Mouse (Mus musculus) monocyte, adult 5-6 weeks (primary cell): Measurements from ENCODE around the gene C1ql1. TPM values are rescaled to one million over a fixed set of nuclear protein-coding genes. Genes with fewer than 3 reads are reported as not detected.
A peak's percentile ranks its signal among the peaks of the same experiment; 100 is the strongest.

Experiments
- ATAC-seq: fragments of 153-309, 156-312 bp; replicated peaks from 2 replicates; pipeline ENCODE4 v1.8.0; 2017; ENCODE audit warnings: mild to moderate bottlenecking; ENCODE audit not compliant: low TSS enrichment, insufficient number of reproducible peaks, severe bottlenecking, poor library complexity, low FRiP score
- total RNA-seq: library from RNA; stranded (forward); fragments of 200-1000, 200-491, 200-594 nt; gene quantifications from 3 replicates; pipeline ENCODE4 v1.2.3, GENCODE M21; 2017

C1ql1 gene
- total RNA-seq, 1 experiment from 2014 or later = not detected

DNA sequence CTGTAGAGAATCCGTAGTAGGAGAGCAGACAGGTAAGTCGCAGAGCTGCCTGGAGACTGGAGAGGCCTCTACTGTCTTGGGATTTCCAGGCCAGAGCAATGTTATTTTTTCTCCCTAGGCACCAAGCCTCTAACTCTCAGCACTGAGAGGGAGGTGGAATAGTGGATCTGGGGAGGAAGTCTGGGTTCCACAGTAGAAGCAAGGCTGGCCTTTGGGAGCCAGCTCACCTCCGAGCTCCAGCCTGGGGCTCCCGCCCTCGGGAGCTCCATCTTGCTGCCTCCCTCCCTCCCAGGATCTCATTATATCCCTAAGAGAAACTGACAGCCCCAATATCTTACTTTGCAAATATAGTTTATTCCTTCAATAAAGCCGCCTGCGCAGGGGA, 16.4 kb upstream of the C1ql1 start:
- no peak for ATAC-seq

DNA sequence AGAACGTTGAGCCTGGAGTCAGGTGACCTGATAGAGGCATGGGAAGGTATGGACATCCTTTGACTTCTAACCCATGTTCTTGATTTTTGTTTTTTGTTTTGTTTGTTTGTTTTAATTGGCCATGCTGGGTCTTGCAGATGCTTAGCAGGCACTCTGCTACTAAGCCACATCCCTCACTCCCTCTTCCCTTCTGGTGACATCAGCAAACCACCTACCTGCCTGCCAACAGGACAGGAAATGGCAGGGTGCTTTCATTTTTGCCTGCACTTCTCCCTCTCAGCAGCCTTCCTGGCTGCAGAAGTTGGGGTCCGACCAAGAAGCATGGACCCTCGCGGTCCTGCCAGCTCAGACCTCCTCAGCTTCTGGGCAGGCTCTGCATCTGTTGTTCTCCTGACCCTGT, 14.6 kb upstream of the C1ql1 start:
- ATAC-seq = no peak

DNA sequence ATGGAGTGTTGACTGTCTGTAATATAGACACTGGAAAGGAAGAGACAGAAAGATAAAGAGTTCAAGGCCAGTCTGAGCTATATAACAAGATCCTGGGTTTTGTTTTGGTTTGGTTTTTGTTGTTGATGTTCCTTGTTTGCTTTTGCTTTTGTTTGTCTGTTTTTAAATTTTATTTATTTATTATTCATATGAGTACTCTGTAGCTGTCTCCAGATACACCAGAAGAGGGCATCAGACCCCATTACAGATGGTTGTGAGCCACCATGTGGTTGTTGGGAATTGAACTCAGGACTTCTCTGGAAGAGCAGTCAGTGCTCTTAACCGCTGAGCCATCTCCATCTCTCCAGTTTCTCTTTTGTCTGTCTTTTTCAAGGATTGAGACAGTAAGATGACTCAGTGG, 12.4 kb upstream of the C1ql1 start:
- ATAC-seq = no peak

DNA sequence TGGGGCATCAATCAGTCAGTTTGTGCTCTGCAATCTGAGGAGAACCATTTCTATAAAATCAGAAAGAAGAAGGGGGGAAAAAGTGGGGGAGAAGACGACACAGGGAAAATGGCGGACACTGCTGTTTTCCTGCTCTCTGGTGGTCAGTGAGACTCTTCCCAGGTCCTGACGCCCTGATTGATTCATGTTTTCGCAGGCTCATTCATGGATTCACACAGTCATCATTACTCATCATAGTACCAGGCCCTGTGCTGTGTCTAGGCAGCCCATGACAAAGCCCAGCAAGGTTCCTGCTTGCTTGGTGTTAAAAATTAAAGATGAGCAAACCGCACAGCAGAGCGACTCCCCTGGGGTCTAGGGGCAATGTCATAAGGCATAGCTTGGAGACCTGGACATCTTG, 11.9 kb upstream of the C1ql1 start:
- ATAC-seq = no peak

DNA sequence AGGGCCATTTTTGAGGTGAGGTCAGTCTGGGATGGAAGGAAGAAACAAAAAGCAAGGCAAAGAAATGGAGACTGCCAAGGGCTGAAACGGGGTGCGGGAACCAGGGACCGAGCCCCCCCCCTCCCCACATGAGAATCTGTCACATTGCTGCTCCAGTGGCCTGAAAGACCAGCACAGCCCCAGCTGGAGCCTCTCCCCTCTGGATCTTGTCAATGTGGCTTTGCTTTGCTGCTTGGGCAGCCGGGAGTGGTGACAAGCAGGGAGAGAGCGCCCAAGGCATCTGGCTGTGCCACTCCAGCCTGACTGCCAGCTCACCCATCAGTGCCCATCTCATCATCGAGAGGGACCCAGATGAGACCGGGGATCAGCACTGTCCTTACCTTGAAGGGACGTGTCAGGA, 11.2 kb upstream of the C1ql1 start:
- no peak for ATAC-seq

DNA sequence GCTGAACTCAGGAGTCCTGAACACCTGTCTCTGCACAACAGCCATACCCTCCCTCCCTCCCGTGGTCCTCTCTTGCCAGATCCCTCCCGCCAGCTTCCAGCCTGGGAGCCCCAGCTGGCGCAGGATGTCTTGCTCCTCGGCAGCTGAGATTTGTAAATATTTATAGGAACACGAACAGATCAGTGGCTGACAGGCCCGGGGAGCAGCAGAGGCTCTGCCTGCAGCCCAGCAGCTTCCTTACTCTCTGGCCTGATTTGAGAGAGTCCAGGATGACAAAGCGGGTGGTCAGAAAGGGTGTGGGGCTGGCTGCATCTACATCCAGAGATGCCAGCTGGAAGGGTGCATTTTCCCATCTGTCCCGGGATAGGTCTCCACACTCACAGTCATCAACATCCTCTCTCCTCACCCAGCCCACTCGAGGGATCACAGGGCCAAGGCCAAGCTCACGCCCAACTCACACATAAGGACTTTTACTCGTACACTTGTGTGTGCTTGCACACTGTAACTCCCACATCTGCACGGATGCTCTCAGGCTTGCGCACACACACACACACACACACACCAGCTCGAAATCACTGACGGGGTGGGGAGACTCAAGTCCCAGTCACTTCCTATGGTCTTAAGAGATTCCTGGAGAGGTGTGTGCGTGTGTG, 10.6 kb upstream of the C1ql1 start:
- ATAC-seq = no peak

DNA sequence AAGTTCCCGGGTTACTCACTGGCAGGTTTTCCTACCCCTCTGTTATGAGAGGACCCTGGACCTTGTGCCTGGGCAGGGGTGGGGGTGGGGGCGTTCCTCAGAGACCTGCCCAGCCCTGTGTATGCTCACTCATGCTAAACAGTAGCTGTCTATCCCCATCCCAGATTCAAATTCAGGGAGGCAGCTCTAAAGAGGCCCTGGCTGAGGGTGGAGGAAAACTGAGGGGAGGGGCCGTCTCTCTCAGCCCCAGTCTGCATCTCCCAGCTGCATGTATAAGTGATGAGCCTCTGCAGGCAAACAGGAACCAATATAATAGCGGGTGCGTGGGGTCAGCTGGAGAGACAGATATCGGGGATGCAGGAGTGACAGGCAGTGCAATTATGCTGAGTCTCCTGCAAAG, 6.4 kb upstream of the C1ql1 start:
- no peak for ATAC-seq

DNA sequence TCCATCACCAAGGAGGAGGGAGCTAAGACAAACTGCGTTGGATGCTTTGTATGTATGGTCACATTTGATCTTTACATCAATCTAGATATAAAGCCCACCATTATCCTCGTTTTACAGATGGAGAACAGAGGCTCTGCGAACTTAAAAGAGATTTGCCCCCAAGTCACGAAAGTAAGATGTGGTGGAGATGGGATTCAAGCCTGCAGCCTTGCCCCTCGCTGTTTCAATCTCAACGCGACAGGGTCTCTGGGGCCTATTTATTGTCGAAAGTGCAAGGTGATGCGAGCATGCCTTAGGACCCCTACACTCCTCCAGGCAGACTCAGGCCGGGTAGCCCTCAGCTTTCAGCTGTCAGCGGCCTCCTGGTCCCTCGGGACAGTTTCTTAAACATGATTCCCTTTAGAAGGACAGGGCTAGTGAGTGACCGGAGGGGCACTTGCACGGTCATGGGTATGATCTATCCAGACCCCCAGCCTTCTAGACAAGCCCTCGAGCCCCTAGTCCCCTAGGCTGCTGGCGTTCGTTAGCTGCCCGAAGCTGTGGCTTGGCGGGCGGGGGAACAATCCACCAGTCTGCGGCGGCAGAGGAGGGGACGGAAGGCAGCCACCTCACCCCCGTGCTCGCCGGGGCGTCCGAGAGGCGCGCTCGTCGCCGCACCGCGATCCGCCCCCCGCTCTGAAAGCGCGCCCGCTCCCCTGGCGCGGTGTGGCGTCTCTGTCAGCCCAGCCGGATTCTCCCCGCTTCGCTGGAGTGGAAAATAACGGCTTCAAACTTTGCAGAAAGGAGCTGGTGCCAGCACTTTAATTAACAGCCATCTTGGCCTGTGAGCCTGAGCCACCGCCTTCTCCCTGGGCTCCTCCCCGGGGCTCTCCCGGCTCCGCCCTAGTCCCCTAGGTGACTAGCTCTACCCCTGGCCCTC, 1.8 kb upstream of the C1ql1 start:
- ATAC-seq = no peak; the same call in 1 of the 2 replicates

DNA sequence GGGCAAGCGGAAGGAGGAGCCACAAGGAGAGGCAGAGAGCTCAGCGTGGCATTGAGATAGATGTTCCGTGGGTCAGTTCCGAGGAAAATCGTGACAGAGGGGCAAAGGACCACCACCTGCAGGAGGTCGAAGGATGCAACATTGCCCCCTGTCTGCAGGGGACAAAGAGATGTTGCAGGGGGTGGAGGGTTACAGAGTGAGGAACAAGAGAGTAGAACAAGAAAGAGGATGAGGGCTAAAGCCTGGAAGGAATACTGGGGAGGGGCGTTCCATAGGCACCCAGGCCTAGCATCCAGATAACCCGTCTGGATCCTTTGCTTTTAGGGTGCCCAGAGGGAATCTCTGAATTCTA, 480 bp upstream of the C1ql1 start:
- ATAC-seq = no peak; the same call in 1 of the 2 replicates

DNA sequence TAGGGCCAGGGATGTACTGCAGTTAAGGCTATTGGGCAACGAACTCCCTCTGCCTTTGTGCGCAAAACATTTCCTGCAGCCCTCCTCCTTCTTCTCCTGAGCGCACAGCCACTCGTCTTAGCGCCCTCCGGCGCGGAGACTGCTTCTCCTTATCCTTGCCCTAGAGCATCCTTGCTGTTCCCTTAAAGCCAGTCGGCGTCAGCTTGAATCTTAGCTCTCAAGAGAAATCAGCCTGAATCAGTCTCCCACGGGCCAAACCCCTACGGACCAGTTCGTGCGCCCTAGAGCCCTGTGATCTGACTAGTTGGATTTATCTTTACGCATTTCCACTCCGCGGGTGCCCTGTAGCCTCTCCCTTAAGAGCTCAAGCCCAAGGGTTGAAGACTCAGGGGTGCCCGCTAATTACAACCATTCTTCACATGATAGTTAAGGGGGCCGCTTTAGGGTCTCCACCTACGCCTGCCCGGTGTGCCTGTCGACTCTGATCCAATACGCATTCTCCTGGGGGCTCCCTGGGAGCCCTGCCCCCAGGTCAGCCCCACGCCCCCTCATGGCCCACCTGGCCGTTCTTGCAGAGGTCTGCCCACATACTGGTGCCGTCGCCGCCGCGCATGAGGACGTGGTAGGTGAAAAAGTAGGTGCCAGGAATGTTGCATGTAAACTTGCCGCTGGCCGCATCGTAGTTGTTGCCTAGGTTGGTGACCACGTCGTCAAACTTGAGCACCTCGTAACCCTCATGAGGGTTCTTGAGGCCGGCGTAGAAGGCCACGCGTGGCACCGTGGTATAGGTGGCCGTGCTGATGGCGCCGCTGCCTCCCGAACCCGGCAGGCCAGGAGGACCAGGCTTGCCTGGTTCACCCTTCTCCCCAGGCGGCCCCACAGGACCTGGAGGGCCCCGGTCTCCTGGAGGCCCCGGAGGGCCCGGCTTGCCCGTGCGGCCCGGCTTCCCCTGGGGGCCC, 903 bp downstream of the C1ql1 start:
- ATAC-seq = no peak

DNA sequence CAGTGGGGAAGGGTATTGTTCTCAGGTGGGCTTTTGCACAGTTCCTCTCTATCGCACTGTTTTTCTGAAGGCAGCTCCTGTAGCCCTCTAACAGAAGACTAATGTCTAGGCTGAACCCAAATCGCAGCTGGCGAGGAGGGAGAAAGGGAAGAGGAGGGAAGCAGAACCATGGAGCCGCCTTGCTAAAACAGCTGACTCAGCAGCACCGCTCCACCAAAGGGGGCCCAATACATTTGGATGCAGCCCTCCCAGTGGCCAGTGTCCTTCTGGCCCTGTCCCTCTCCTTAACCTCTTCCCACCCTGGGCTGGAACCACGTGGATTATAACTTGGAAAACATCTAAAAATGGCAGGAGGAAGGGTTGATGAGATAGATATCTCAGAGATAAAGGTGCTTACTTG, 5.3 kb downstream of the C1ql1 start:
- ATAC-seq = no peak

DNA sequence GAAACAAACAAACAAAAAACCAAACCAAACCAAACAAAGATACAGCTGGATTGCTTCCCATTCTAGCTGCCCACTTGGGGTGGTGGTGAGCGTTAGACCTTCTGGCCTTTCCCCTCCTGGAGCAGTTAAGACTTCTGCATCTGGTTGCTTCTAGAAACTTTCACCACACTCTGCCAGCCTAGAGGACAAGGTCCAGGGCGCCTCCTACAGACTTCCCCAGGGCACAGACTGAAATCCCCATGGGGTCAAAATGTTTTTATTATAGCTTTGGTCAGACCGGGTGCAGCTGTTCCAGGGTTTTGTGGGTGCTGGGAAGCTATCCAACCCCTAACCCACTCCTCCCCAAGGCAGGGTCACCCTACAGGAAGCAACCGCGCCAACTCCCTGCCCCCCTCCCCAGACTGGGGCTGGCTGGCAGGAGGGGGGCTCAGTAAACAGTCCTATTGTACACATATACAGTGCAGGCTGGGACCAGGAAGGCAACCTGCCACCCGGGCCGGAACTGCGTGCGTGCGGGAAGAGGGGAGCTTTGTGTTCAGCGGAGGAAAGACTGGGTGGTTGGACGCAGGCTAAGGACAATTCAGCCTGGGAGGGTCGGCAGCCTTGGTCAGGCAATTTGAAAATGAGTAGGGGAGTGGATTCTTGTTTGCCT, 7.3 kb downstream of the C1ql1 start:
- ATAC-seq = no peak

DNA sequence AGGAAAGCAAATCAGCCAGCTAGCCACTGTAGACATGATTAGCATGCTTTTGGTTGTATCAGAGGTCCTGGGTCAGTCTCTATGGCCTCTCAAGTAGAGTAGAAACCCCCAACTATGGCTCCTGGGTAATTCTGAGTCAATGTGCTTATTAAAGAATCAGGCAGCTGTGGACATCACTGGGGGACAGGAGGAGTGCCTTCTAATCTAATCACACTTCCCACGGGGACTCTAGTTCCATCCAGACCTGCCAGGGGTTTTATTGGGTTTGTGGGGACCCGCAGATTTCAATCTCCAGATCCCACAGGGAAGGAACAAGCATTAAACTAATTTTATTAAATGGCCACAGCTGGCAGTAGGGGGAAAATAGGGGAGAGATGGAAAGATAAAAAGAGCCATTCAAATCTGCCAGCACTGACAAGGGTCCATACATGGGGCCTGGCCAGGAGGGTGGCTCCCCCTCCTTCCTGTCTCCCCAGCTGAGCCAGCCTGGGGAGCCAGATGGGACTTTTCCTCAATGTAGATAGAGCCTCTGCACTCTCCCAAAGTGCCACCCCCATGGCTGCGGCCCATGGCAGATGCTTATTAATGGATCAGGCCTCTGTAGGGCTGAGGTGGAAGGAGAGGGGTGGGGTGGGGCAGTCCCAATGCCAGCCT, 8.8 kb downstream of the C1ql1 start:
- no peak for ATAC-seq

DNA sequence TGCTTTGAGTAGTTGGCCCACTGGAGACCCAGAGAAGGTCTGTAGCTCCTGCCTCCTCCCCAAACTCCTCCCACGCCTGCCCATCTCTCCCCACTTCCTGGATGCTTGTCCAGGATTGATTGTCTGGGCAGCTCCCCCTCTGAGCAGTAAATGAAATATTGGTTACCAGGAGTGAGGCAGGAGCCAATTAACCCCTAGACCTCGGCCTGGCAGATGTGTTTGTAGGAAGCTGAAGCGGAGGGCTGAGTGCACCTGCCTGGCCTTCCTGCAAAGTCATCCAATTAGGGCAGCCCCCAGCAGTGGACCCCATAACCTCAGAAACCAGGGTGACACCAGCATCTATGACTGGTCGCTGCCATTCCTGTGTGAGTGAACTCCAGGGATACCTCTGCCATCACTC, 10.2 kb downstream of the C1ql1 start:
- no peak for ATAC-seq

DNA sequence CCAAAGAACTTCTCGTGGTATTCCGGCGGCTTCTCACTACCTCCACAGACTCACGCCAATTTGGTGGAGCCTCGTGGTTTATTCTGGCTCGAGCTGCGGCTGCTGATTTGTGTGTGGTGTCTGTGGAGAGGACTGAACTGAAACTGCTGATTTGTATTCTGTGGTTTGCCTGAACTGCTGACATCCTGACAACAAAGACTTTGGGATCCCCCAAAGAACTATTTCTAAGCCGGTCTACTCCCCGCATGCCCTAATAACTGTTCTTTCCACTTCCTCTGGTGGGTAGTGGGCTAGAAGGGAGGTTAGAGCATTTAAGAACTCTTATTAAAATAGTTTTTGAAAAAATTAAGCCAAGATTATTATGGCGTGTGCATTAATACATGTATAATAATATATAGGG, 15.8 kb downstream of the C1ql1 start:
- no peak for ATAC-seq

DNA sequence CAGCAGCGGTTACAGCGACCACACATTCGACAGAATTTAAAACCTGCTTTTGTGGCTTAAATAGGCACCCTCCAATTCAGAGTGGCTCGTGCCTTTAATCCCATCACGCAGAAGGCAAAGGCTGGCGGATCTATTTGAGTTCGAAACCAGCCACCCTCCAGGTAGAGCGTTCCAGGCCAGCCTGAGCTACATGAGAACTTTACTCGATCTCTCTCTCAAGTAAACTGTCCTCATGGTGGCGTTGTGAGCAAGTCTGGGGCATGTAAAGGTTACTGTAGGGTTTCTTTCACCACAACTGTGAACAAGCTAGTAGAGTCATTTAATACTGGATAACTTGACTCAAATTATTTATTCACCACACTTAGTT, 21.2 kb downstream of the C1ql1 start:
- peak; percentile 55 for ATAC-seq

DNA sequence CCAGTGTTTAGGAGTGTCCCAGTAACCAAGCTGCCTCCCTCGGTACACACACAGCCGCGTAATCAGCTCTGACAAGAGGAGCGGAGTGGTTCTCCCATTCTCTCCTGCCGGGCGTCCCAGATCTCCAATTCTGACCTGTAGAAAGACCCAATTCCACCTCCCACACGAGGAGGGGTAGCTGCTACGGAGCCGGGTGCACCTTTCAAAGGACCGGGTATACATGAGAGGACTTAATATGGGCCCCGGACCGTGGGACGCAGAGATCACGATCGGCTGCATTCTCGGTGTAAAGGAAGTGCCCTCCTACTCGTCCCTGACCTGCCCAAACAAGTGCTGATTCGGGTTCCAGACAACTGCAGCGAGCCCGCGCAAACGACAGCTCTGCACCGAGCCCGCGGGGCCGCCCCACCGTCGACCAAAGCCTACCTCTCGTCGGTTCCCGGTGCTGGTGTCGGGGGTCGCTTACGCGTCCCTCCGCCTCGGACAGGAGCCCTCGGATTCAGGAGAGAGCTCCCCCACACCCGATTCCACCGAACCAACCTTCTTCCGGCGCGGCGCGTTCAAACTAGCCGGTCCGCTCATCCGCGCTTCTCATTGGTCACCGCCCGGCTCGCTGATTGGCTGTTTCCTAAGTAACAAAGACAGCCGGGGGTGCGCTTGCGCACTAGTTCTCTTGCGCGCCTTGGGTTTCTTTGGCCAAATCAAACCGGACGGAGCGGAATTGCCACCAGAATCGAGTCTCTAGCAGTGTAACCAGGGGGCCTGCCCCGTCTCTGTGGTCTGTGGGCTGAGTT, 21.7 kb downstream of the C1ql1 start, which contains the start of gene Kif18b:
Kif18b (minus strand) TSS at position 568 of the 794 bp plus-strand sequence.
- peak; percentile 100 for ATAC-seq

DNA sequence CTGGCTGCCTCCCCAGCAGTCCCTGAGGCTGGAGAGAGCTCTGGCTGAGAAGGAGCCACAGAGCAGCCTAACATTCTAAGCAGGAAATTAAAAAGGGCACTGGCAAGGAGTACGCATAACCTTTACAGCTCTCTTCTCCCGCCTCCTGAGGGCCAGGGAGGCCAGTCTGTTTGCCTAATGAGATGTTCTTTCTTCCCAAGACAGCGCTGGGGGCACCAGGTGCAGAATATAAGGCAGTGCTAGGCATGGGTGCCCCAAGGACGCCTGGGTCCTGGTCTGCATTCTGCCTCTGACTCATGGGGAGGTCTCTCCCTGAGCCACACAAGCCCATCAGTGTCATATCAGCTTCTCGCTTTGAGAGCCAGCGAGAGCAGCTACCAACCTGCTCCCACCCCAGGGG, 25.0 kb downstream of the C1ql1 start:
- ATAC-seq = no peak
